Mouse (Mus musculus): ENCODE data around the gene Prr5.

Gene Prr5

GRCm38 (mm10) chr15:84656689-84657088 is 12.7 kb upstream of the Prr5 start:
- intact Hi-C loops (cut with DNase I): no loop called here

DNA sequence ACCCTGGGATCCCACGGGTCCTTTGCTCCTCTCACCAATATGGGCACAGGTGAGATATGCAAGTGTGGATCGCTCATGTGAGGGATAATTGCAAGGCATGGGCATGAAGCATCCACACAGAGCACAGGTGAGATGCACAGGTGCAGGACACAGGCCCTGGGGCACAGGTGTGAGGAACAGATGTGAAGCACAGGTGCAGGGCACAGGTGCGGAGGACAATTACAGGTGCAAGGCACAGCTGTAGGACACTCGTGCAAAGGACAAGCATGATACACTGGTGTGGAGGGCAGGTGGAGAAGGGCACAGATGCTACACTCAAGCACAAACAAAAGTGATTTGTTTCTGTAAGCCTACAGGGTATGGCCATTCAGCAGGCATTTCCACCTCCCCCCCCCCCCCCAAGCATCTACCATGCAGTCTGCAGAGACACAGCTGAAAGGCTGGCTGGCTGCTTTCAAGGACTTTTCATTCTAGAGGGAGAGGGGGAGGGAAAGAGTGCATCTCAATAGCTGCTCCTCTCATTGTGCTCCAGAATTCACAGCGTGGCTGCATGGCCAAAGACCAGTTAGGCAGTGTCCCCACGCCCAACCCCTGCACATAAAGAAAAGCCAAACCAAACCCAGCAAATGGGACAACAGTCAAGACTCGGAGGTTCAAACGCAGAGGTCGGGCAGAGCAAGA is 11.9 kb upstream of the Prr5 start:
- intact Hi-C loops (cut with DNase I): no loop called here

GRCm38 (mm10) chr15:84658655-84659054 is 10.8 kb upstream of the Prr5 start:
- intact Hi-C loops (cut with DNase I): no loop called here

DNA sequence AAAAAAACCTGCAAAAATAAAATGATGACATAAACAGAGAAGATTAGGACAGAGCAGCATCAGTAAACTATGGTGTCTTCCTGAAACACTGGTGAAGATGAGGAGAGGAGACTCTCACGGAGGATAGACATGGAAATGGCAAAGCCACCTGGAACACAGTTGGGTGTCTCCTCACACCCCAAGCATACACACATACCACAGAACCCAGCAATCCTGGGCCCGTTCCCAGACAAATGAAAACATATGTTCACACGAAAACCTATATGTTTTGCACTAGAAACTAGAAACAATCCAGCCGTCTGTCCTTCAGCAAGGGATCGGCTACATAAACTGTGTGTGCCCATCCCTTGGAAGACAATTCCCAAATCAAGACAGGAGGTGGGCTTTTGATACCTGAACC is 9.6 kb upstream of the Prr5 start:
- intact Hi-C loops (cut with DNase I): no loop called here

DNA sequence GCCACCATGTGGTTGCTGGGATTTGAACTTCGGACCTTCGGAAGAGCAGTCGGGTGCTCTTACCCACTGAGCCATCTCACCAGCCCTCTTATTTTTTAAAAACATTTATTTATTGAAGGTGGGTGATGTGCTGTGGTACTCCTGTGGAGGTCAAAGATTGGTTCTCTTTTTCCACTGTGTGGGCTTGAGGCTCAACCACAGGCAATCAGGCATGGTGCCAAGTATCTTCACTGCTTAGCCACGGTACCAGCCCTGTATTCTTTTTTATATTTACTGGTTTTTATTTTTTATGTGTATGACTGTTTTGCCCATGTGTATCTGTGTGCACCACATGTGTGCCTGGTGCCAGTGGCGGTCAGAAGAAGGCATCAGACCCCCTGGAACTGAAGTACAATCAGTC is 8.1 kb upstream of the Prr5 start:
- intact Hi-C loops (cut with DNase I): no loop called here

DNA sequence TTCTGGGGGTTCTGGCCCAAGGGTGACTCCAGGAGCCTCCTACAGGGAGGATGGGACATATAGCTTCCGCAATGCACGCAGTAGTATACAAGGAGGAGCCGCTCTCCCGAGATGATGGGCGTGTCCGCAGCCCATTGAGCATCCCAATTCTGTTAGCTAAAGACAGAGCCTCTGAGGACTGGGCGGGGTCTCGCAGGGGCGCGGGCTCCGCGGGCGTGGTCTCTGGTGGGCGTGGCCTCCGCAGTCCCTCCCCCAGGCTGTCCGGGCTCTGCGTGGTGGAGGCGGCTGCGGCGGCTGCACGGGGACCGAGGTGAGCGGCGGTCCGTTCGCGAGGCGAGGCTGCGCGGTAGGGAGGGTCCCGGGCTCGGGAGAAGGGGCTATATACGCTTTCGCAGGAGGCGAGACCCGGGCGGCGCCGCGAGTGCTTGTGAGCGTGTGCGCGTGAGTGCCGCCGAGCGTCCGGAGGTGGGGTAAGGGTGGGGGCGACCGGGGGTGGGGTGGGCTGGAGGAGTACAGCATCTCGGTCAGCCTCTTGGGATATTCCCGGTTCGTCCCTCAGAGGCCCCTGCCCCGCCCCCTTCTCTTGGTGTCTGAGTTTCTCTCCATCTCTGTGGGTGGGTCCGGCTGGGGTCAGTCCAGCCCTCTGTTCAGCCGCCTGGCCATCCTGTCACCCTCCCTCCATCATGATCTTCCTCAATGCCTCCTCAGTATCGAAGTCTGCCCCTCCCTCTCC is 6.3 kb upstream of the Prr5 start:
- intact Hi-C loops (cut with DNase I): no loop called here

DNA sequence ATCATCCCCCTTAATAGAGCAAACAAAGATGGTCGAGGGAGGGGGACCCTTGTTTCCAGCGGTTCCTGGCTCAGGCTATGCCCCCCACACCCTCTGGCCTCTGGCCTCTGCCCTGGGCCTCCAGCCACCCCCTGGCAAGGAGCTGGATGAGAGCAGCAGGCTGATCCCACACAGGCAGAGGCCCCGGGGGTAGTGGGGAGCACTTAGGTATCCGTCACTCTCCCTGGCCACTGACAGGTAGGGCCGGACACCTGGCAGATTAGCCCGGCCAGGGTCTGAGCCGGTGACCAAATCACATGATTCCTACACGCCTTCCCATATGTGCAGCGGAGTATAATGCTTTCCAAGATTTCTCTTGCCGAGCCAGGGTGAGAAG is 5.7 kb upstream of the Prr5 start:
- intact Hi-C loops (cut with DNase I): no loop called here

DNA sequence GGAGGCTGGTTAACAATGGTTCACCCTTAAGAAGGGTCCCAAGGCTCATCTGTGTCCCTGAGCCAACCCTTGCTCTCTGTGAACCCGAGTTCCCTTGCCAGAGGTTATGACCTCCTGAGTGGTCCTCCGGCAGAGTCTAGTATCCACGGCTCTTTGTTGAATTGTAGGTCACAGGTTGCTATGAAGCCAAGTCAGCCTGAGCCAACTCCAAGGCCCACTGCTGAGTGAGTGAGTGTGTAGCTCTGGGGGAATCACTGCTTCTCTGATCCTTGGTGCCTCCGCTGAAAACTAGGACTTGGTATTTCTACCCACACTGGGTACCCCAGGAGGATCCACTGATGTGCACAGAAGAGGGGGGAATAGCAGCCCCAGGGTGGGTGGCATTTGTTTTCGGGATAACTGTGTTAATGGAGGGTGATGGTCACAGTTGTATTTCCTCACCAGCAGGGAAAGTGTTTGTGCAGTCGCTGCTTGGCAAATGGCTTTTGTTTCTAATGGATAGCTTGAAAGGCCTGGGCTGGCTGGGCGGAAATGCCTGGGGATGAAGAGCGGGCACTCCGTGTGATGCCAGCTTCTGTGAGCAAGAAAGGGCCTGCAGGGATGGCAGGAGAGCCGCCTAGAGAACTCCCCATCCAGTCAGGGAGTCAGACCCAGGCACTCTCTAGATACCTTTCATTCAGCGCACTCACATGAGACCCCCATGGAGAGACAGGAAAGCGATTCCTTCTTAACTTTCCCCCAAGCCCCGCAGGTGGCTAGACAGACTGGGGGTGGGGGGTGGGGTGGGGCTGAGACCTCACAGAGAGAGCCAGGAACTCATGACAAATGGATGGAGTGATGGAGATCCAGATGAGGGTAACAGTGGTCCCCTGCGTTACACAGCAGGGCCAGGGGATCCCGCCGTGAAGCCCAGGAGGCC is 4.6 kb upstream of the Prr5 start:
- intact Hi-C loops (cut with DNase I): no loop called here

GRCm38 (mm10) chr15:84665662-84666061 is 3.8 kb upstream of the Prr5 start:
- intact Hi-C loops (cut with DNase I): no loop called here

DNA sequence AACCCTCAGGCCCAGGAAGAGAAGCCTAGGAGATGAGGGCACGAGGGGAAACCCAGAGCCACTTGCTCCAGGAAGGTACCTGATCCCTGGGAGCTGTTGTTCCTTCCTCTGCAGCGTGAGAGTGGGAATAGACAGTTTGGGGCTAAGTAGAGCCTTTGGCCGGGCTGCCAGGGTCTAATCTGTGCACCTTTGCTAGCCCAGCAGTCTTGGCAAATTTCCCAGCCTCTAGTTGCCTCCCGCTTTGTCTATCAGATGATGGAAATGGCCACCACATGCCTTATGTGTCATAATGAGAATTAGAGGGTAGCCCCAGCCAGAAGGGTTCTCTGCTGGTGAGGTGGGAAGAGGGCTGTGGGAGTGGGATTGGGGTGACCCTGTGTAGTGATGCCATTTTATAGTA is 3.4 kb upstream of the Prr5 start:
- intact Hi-C loops (cut with DNase I): no loop called here

- intact Hi-C loops (cut with DNase I): no loop called here
Measured at GRCm38 (mm10) chr15:84667601-84668000, 1.8 kb upstream of the Prr5 start.

DNA sequence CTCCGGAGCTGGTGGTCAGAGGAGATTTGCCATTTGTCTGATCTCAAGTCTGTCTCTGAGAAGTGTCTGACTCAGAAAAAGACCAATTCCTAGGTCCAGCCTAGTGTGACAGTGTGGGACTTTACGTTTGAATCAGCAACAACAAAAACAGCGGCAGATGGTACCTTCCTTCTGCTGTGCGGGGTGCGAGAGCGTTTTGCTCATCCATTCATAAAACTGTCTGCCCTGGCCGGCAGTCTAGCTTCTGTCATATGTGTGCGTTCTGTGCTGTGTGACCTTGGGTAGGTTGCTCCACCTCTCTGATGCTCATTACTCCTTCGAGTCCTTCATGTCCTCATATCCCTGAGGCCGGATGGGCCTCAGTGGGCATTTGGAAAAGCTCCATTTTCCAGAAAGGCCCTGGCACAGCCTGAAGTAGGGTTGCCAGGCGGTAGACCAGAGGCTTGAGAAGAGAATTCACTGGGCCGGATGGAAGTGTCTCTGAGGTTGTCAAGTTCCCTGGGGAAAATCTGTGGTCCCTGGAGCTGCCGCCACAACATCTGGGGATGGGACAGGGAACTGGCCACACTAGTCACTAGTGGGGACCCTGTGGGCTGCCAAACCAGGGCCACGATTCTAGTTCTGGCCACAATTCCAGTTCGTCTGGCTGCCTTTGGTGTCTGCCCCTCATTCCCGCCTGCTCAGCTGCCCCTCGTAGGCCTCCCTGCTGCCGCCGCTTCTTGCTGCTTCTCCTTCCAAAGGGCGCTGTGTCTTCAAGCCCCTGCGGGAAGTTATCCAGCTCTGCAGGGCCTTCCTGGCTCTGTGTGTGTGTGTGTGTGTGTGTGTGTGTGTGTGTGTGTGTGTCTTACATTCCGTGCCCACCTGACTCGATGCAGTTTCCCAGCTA is 594 bp downstream of the Prr5 start:
- intact Hi-C loops (cut with DNase I): loop anchor here (2.0 kb wide), 1 partner anchor 31 kb away; no protein-coding TSS in a partner anchor

DNA sequence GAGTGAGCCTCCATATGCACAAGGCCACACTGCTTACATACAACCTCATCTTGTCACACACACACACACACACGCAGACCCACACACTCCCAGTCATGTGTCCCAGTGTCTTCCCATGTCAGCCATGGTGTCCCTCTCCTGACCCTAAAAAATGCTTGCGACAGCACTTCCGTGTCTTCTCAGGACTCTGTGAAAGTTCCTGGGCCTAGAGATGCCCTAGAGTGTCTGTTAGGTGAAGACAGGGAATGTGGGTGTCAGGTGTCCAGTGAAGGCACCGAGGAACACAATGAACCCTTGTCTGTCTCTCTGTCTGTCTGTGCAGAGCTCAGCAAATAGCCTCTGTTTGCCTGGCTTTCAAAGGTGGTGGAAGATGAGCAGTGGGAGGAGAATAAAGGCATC is 1.2 kb downstream of the Prr5 start:
- intact Hi-C loops (cut with DNase I): loop anchor here (2.0 kb wide), 1 partner anchor 30 kb away; no protein-coding TSS in a partner anchor

DNA sequence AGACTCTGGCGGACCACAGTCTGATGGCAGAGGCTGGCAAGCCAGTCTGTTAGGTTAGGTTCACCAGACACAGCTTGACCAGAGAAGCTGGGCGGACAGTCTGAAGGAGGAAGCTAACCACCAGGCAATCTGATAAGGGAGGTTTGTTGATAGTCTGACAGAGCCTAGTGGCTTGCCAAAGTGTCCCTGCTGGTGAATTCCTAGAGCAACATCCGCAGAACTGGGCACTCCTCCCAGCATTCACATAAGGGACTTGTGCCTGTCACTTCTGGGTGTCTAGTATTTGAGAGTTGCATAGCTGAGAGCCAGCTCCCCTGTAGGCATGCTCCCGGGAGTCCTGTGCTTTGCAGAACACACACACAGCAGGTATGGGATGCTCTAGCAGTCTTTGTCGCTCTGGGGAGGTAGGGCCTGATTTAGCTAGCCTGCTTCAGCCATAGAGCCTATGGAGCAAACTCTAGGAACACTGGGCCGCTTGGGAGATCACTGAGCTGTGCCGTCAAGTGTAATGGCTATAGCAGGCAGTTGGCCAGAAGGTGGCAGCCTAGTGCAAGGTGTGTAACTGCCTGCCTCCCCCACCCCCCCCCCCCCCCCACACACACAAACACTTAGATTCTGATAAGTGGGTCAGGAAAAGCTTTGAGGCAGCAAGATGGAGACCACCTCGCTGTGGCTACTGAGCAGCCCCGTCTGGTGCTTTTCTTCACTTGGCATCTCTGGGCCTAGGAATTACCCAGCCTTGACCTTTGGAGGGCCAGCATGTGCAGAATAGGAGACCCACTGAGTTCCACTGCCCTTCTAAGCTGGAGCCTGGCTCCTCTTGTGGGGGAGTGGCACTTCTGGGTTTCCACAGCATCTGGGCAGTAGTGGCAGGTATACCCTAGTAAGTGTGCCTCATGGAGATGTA is 2.2 kb downstream of the Prr5 start:
- intact Hi-C loops (cut with DNase I): loop anchor here (2.0 kb wide), 1 partner anchor 29 kb away; no protein-coding TSS in a partner anchor

DNA sequence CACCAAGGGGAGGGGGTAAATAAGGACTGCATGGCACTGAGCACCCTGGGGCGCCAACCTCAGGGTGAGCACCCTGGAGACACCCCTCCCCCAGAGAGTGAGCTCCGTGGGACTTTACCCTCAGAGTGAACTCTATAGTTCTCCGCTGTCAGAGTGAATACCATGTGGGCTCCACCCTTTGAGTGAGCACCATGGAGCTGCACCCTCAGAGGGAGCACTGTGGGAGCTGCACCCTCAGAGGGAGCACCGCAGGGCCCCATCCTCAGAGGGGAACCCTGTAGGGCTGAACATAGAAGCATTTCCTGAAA is 2.8 kb downstream of the Prr5 start:
- intact Hi-C loops (cut with DNase I): no loop called here

DNA sequence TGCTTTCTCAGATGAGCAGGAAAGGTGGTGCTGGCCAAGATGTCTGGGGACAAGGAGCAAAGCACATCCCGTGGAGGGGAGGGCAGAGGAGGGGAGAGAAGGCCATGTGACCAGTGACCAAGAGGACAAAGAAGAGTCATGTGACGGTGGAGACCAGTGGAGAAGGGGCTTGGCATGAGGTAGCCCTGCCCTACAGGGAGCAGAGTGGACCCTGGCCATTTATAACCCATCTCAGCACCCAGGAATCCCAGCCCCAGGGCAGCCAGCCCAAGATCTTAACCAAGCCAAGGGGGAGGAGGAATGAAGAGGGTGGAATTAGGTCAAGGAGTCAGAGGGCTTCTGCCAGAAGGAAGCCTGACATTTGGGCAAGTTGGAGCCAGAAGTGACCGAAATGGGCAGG is 3.2 kb downstream of the Prr5 start:
- intact Hi-C loops (cut with DNase I): no loop called here

DNA sequence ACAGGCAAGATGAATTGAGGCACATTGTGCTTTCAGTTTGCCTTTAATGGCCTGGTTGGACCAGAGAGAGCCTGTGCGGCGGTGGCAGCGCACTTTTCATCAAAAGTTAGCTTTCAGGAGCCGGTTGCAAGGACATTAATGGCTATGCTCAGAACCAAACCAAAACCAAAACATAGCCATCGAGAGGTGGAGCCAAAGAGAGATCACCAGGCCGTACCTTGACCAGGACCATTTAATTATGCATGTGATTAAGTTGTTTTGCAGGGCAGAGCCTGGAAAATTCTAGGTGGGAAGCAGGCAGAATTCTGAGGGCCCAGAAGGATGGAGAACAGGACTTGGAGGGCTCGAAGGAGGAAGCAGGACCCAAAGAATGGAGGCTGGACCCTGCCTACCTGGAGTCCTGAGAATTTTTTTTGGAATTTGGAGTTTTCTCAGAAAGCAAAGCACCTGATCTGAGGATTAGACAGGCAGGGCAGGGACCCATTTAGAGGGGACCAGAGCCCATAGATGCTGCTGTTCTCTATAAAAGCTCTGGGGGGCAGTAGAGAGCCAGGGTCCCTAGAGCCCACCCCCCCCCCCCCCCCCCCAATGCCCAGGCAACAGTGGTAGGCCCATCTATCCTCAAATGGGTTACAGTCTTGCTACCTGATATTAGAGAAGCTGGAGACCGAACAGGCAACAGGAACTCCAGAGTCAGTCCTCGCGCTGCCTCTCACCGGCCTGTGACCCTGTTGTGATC is 5.1 kb downstream of the Prr5 start:
- intact Hi-C loops (cut with DNase I): no loop called here

GRCm38 (mm10) chr15:84675317-84675716 is 5.9 kb downstream of the Prr5 start:
- intact Hi-C loops (cut with DNase I): no loop called here

GRCm38 (mm10) chr15:84677943-84678342 is 8.5 kb downstream of the Prr5 start:
- intact Hi-C loops (cut with DNase I): no loop called here
